Mouse (Mus musculus): ENCODE data around the gene Colca2. TPM values are rescaled to one million over a fixed set of nuclear protein-coding genes. Genes with fewer than 3 reads are reported as not detected.

Gene Colca2
- polyA plus RNA-seq (2015; fragmentation: Nextera tagmentation; extraction: Ambion mirVana), result 8.3 and 10.6 TPM in 2 replicates

DNA sequence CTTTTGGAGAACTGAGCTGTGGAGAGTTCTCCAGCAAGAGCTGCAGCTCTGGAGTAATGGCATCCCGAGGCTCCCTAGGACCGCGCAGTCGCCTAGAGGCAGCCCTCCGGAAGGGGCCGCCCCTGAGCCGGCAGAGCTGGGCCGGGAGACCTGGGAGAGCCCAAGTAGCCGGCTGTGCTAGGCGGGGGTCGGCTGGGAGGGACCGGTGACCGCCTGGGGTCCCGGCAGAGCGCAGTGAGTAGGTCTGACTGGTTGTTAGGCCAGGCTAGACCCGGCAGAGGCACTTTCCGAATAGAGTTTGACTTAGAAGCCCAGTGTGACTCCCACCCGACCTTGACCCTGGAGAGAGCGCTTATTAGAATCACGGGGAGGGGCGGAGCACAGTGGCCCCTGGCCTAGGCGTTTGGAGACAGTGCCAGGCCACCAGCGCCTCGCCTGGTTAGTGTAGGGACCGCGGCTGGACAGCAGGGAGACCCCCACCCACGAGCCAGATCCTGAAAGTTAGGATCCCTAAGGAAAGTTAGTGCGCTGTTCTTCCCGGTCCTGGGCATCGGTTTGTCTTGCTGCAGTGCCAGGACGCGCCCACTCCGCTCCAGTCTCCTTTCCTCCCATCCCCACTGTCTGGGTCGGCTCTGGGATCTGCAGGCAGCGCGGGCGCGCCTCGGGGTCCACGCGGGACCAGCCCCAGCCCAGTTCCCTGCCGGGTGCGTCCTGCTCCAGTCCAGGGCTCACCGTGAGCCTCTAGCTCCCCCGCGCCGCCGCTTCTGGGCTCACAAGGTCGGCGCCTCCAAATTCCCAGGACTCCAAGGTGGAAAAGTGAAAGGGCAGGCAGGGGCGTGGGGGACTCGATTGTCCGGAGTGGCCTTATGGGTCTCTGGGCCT lies at the start of gene Colca2:
Gene Colca2, minus strand, starts transcription at position 70 of the 882 bp plus-strand sequence.
- H3K9ac ChIP-seq (ENCODE audit: low read length), result peak within 1 kb of the TSS; percentile 76
- no peaks in the 10 kb centered on the region for H3K36me3 ChIP-seq (ENCODE audit: control insufficient read depth, insufficient read depth, low read length)
- H3K9me3 ChIP-seq (ENCODE audit: control insufficient read depth, low read length), result no peaks in the 10 kb centered on the region
- H3K4me2 ChIP-seq (ENCODE audit: low read depth, low read length), result peak within 1 kb of the TSS; percentile 87
- peaks cover 15% of the 10 kb centered on the region for H3K4me1 ChIP-seq (replicated peaks; ENCODE audit: control insufficient read depth, insufficient read depth, low read length)
- WGBS, result under 1% methylated on average over 48 of the region's 53 CpGs
- H3K4me3 ChIP-seq (ENCODE audit: low read length), result peak within 1 kb of the TSS; percentile 68
- peak within 1 kb of the TSS; percentile 91 for H3K27ac ChIP-seq (ENCODE audit: low read length)
- peak; percentile 98 for ATAC-seq (ENCODE audit: low read depth)
- no peaks in the 10 kb centered on the region for H3K27me3 ChIP-seq (ENCODE audit: control insufficient read depth, insufficient read depth, low read depth, low read length)

DNA sequence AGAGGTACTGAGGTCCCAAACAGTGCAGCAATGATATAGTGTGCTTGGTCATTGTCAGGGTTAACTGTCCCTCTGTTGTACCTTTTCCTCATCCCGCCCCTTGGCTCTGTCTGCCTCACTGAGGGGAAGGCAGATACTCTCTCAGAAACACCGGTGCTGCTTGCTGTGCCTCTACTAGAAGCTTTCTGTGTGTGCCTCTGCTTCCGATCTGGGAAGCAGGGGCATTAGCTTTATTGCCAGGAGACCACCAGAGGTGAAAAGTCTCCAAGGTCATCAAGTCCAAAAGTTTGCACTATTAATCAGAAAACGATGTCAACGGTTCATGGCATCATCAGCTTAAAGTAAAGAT lies 49.2 kb upstream of the Colca2 start:
- Histone ChIP-seq H3K9me3 (ENCODE audit: control insufficient read depth, low read length) (no peaks in the 10 kb centered on the region), H3K4me2 (ENCODE audit: low read depth, low read length) (no peak overlapping the region), H3K9ac (ENCODE audit: low read length) (no peak overlapping the region), H3K27me3 (ENCODE audit: control insufficient read depth, insufficient read depth, low read depth, low read length) (no peaks in the 10 kb centered on the region), H3K4me3 (ENCODE audit: low read length) (no peak overlapping the region), H3K27ac (ENCODE audit: low read length) (no peak overlapping the region), H3K4me1 (replicated peaks; ENCODE audit: control insufficient read depth, insufficient read depth, low read length) (no peaks in the 10 kb centered on the region), H3K36me3 (ENCODE audit: control insufficient read depth, insufficient read depth, low read length) (no peaks in the 10 kb centered on the region)
- 75% methylated on average over 5 of the region's 5 CpGs for WGBS
- ATAC-seq (ENCODE audit: low read depth), result no peak

DNA sequence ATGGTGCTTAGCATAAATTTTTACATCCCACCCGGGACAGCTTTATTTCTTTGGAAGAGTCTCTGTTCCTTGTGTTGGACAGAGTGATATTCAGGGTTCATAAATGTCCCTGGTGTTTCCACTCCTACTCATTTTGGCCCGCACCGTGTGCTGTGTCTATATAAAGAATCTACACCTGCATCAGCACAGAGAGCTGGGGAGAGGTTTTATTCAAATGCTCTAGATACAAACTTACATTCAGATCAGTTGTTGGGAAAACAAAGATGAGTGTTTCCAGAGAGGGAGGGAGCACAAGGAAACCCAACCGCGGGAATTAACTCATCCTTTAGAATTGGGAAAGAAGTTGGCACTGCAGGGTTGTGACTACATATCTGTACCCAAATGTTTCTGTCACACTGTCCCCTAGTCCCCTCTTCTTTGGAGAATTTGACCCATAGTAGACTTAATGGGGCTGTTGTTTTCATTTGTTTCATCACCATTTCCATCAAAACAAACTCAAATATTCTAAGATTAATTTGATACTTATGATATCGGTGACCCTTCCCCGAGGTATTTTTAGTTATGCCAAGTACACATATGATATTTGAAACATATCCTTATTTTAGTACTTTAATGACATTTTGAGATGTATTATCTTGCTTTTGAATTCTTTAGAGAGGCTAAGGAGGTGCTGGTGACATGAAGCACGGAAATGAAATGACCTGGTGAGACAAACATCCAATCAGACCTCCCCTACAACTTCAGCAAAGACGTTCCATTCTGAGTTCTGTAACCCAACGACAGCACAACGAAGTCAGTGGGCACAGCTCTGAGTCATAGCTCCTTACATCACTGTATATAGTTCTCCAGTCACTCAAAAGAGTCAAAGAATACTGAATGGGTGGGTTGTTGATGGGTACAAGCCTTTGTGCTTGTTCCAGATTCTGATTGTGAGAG lies 48.5 kb upstream of the Colca2 start:
- no peak overlapping the region for H3K4me2 ChIP-seq (ENCODE audit: low read depth, low read length)
- H3K4me1 ChIP-seq (replicated peaks; ENCODE audit: control insufficient read depth, insufficient read depth, low read length), result no peaks in the 10 kb centered on the region
- ATAC-seq (ENCODE audit: low read depth), result peak; percentile 51; the same call in 1 of the 2 replicates
- H3K36me3 ChIP-seq (ENCODE audit: control insufficient read depth, insufficient read depth, low read length), result no peaks in the 10 kb centered on the region
- H3K27me3 ChIP-seq (ENCODE audit: control insufficient read depth, insufficient read depth, low read depth, low read length), result no peaks in the 10 kb centered on the region
- no peak overlapping the region for H3K4me3 ChIP-seq (ENCODE audit: low read length)
- no peak overlapping the region for H3K27ac ChIP-seq (ENCODE audit: low read length)
- H3K9ac ChIP-seq (ENCODE audit: low read length), result no peak overlapping the region
- WGBS, result 52% methylated on average over 11 of the region's 11 CpGs
- H3K9me3 ChIP-seq (ENCODE audit: control insufficient read depth, low read length), result no peaks in the 10 kb centered on the region

DNA sequence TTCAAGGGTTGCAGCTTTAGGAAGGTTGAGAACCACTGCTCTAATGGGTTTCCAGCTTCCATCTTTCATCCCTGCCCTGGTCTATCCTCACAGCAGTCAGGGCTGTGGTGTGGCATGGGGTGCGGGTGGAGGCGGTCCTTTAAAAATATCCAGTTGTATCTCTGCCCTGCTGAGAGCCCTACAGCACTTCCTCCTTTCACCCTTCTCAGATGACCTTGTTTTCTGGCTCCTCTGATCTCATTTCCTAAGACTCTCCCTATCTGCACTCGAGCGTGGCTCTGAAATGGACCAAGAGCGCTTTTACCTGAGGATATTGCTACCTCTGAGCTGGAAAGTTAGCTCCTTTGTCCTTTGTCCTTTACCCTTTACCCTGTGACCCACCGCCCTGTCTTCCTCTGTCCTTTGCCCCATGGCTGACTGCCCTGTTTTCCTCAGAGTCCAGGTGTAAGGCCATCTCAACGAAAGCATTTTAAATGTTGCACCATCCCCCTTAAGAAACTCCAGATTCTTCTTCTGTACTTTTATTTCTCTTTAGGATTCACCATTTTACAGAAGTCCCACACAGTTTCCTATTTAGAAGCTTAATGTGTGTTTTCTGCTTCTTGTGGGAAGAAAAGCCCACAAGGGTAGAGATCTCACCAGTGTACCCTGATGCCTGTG lies 46.2 kb upstream of the Colca2 start:
- ATAC-seq (ENCODE audit: low read depth), result no peak
- Histone ChIP-seq H3K4me3 (ENCODE audit: low read length) (no peak overlapping the region), H3K36me3 (ENCODE audit: control insufficient read depth, insufficient read depth, low read length) (no peaks in the 10 kb centered on the region), H3K9ac (ENCODE audit: low read length) (no peak overlapping the region), H3K27me3 (ENCODE audit: control insufficient read depth, insufficient read depth, low read depth, low read length) (no peaks in the 10 kb centered on the region), H3K27ac (ENCODE audit: low read length) (no peak overlapping the region), H3K9me3 (ENCODE audit: control insufficient read depth, low read length) (no peaks in the 10 kb centered on the region), H3K4me2 (ENCODE audit: low read depth, low read length) (no peak overlapping the region), H3K4me1 (replicated peaks; ENCODE audit: control insufficient read depth, insufficient read depth, low read length) (no peaks in the 10 kb centered on the region)
- 74% methylated on average over 7 of the region's 7 CpGs for whole genome bisulfite sequencing

DNA sequence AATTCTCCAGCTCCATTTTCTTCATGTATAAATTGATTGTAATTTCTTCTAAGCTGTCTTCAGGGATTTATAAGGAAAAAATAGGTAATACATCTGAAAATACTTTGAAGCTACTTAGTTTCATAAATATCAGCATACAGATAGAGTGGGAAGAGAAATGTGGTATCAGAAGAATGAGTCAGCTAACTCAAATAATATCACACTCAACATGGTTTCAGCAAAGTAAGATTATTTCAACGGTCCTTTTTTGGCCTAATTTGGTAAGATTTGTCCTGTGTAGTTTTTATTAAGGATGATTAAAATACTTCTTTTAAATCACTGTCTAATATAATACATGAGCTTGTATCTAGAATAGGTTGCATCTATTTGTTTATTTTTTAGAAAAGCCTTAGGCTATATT lies 41.7 kb upstream of the Colca2 start:
- Histone ChIP-seq H3K4me1 (replicated peaks; ENCODE audit: control insufficient read depth, insufficient read depth, low read length) (no peaks in the 10 kb centered on the region; the same call in 1 of the 2 replicates), H3K4me3 (ENCODE audit: low read length) (no peak overlapping the region), H3K4me2 (ENCODE audit: low read depth, low read length) (no peak overlapping the region), H3K9ac (ENCODE audit: low read length) (no peak overlapping the region), H3K9me3 (ENCODE audit: control insufficient read depth, low read length) (no peaks in the 10 kb centered on the region), H3K27me3 (ENCODE audit: control insufficient read depth, insufficient read depth, low read depth, low read length) (no peaks in the 10 kb centered on the region), H3K27ac (ENCODE audit: low read length) (no peak overlapping the region), H3K36me3 (ENCODE audit: control insufficient read depth, insufficient read depth, low read length) (no peaks in the 10 kb centered on the region)
- no peak for ATAC-seq (ENCODE audit: low read depth)
- WGBS, result 59% methylated on average over 1 of the region's 1 CpGs

DNA sequence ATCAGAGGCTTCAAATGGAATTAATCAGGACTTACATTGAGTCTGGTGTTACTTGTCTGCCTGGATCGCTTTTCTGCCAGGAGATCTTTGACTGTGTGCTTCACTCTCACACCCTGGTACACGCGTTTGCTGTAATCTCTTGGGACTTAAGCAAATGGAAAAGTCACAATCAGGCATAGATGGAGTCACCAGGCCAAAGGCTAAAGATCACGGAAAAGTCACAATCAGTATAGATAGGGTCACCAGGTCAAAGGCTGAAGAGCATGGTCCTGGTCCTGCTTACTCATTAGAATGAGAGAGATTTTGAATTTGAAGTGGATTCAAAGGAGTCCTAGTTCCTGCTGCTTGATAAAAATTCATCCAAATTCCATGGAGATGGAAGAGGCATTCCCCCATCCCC lies 39.9 kb upstream of the Colca2 start:
- no peak overlapping the region for H3K4me2 ChIP-seq (ENCODE audit: low read depth, low read length)
- no peaks in the 10 kb centered on the region for H3K9me3 ChIP-seq (ENCODE audit: control insufficient read depth, low read length)
- H3K27me3 ChIP-seq (ENCODE audit: control insufficient read depth, insufficient read depth, low read depth, low read length), result no peaks in the 10 kb centered on the region
- H3K9ac ChIP-seq (ENCODE audit: low read length), result no peak overlapping the region
- no peak for ATAC-seq (ENCODE audit: low read depth)
- WGBS, result 77% methylated on average over 4 of the region's 4 CpGs
- no peaks in the 10 kb centered on the region; the same call in 1 of the 2 replicates for H3K4me1 ChIP-seq (replicated peaks; ENCODE audit: control insufficient read depth, insufficient read depth, low read length)
- no peak overlapping the region for H3K27ac ChIP-seq (ENCODE audit: low read length)
- H3K36me3 ChIP-seq (ENCODE audit: control insufficient read depth, insufficient read depth, low read length), result no peaks in the 10 kb centered on the region
- H3K4me3 ChIP-seq (ENCODE audit: low read length), result no peak overlapping the region

DNA sequence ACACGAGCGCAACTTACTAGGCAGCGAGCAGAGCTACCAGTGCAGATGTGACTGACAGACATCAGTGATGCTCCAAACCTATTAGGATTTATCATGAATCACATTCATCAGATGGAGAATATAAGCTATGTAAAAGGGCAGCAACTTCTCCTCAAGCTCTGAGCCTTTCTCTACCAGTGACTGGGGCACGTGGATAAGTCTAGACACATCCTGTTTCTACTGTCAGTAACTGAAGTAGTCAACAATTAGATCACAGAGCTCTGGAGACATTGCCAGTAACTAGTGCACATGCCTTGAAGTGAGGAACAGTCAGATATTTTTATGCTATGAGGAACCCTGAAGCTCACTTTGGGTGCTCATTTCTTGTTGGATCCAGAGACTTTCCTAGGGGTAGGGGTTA lies 39.0 kb upstream of the Colca2 start:
- no peak overlapping the region for H3K4me3 ChIP-seq (ENCODE audit: low read length)
- no peaks in the 10 kb centered on the region for H3K9me3 ChIP-seq (ENCODE audit: control insufficient read depth, low read length)
- H3K27me3 ChIP-seq (ENCODE audit: control insufficient read depth, insufficient read depth, low read depth, low read length), result no peaks in the 10 kb centered on the region
- H3K4me2 ChIP-seq (ENCODE audit: low read depth, low read length), result no peak overlapping the region
- no peak overlapping the region for H3K27ac ChIP-seq (ENCODE audit: low read length)
- H3K4me1 ChIP-seq (replicated peaks; ENCODE audit: control insufficient read depth, insufficient read depth, low read length), result peaks cover 3% of the 10 kb centered on the region
- no peaks in the 10 kb centered on the region for H3K36me3 ChIP-seq (ENCODE audit: control insufficient read depth, insufficient read depth, low read length)
- H3K9ac ChIP-seq (ENCODE audit: low read length), result no peak overlapping the region
- ATAC-seq (ENCODE audit: low read depth), result no peak
- 83% methylated on average over 4 of the region's 4 CpGs for WGBS

DNA sequence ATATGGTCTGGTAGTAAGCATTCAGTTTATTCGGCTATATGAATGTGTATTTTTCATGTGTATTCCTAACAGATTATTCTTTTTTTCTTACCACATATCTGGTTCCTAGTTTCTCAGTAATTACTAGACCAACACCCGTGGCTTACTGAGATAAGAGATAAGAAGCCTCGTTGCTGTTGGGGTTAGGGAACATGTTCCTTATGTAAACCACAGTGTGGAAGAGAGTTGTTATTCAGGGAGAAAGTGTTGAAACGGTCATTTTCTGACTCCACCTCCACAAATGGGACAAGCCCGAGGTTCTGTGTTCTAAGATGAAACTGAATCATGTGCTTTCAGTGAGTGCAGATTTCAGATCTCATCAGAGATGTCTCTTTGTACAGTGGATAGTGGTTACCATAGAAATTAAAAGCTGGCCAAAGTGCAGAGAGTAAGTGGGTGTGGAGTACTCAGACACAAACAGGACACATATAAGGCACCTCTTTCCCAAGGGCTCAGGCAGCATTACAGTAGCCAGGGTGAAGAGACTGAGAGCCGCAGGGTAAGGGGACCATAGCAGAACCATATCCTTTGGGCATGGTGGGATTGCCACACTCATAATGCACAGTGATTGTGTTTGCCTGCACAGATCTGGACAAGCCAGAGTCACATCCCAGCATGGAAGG lies 37.2 kb upstream of the Colca2 start:
- Histone ChIP-seq H3K9me3 (ENCODE audit: control insufficient read depth, low read length) (no peaks in the 10 kb centered on the region), H3K36me3 (ENCODE audit: control insufficient read depth, insufficient read depth, low read length) (no peaks in the 10 kb centered on the region), H3K4me3 (ENCODE audit: low read length) (no peak overlapping the region), H3K27ac (ENCODE audit: low read length) (no peak overlapping the region), H3K9ac (ENCODE audit: low read length) (no peak overlapping the region), H3K27me3 (ENCODE audit: control insufficient read depth, insufficient read depth, low read depth, low read length) (no peaks in the 10 kb centered on the region), H3K4me1 (replicated peaks; ENCODE audit: control insufficient read depth, insufficient read depth, low read length) (peaks cover 9% of the 10 kb centered on the region), H3K4me2 (ENCODE audit: low read depth, low read length) (no peak overlapping the region)
- no peak for ATAC-seq (ENCODE audit: low read depth)
- 46% methylated on average over 6 of the region's 6 CpGs for WGBS

Measured in lung, embryonic 16.5 days (tissue).